Mouse (Mus musculus): ENCODE data around the gene Pla1a. TPM values are rescaled to one million over a fixed set of nuclear protein-coding genes. Genes with fewer than 3 reads are reported as not detected.
A peak's percentile ranks its signal among the peaks of the same experiment; 100 is the strongest.

The Pla1a gene
- total and polyA plus RNA-seq, 2 experiments from 2014 or later = 0.74 to 2.5 TPM

- Histone ChIP-seq H3K4me1 (ENCODE audit: insufficient read depth) (no peaks in the 10 kb centered on the region), H3K27ac (ENCODE audit: low read depth, low read length) (no peak overlapping the region), H3K9ac (no peak overlapping the region), H3K27me3 (ENCODE audit: insufficient read depth, low read length) (no peaks in the 10 kb centered on the region), H3K4me3 (ENCODE audit: low read depth, low read length) (no peak overlapping the region), H3K9me3 (ENCODE audit: low read length) (no peaks in the 10 kb centered on the region), H3K4me2 (ENCODE audit: low read depth) (no peak overlapping the region), H3K36me3 (ENCODE audit: insufficient read depth) (no peaks in the 10 kb centered on the region)
- DNase-seq (no peak), ATAC-seq (no peak)
- TF ChIP-seq CTCF (IDR thresholded peaks at IDR 0.05; ENCODE audit: low read depth) = no peak
- 82% methylated on average over 4 of the region's 4 CpGs for WGBS
Measured at GRCm38 (mm10) chr16:38372876-38373275, 60.1 kb downstream of the Pla1a start.

GRCm38 (mm10) chr16:38371705-38372296 lies 61.1 kb downstream of the Pla1a start:
- 87% methylated on average over 15 of the region's 15 CpGs for WGBS
- Histone ChIP-seq H3K4me3 (ENCODE audit: low read depth, low read length) (no peak overlapping the region), H3K27ac (ENCODE audit: low read depth, low read length) (no peak overlapping the region), H3K9me3 (ENCODE audit: low read length) (no peaks in the 10 kb centered on the region), H3K4me1 (ENCODE audit: insufficient read depth) (no peaks in the 10 kb centered on the region), H3K36me3 (ENCODE audit: insufficient read depth) (no peaks in the 10 kb centered on the region), H3K4me2 (ENCODE audit: low read depth) (no peak overlapping the region), H3K9ac (no peak overlapping the region), H3K27me3 (ENCODE audit: insufficient read depth, low read length) (no peaks in the 10 kb centered on the region)
- no peak for TF ChIP-seq CTCF (IDR thresholded peaks at IDR 0.05; ENCODE audit: low read depth)
- DNase-seq = no peak
- ATAC-seq = no peak

GRCm38 (mm10) chr16:38370633-38371374 lies 62.1 kb downstream of the Pla1a start:
- WGBS = 83% methylated on average over 8 of the region's 8 CpGs
- Histone ChIP-seq H3K27ac (ENCODE audit: low read depth, low read length) (no peak overlapping the region), H3K4me3 (ENCODE audit: low read depth, low read length) (no peak overlapping the region), H3K36me3 (ENCODE audit: insufficient read depth) (no peaks in the 10 kb centered on the region), H3K27me3 (ENCODE audit: insufficient read depth, low read length) (no peaks in the 10 kb centered on the region), H3K9me3 (ENCODE audit: low read length) (no peaks in the 10 kb centered on the region), H3K4me1 (ENCODE audit: insufficient read depth) (no peaks in the 10 kb centered on the region), H3K9ac (no peak overlapping the region), H3K4me2 (ENCODE audit: low read depth) (no peak overlapping the region)
- no peak for DNase-seq
- no peak for TF ChIP-seq CTCF (IDR thresholded peaks at IDR 0.05; ENCODE audit: low read depth)
- ATAC-seq = no peak

GRCm38 (mm10) chr16:38369992-38370484 lies 62.9 kb downstream of the Pla1a start:
- Histone ChIP-seq H3K9me3 (ENCODE audit: low read length) (no peaks in the 10 kb centered on the region), H3K4me2 (ENCODE audit: low read depth) (no peak overlapping the region), H3K27me3 (ENCODE audit: insufficient read depth, low read length) (no peaks in the 10 kb centered on the region), H3K36me3 (ENCODE audit: insufficient read depth) (no peaks in the 10 kb centered on the region), H3K27ac (ENCODE audit: low read depth, low read length) (no peak overlapping the region), H3K9ac (no peak overlapping the region), H3K4me1 (ENCODE audit: insufficient read depth) (no peaks in the 10 kb centered on the region), H3K4me3 (ENCODE audit: low read depth, low read length) (no peak overlapping the region)
- ATAC-seq (no peak), DNase-seq (no peak)
- TF ChIP-seq CTCF (IDR thresholded peaks at IDR 0.05; ENCODE audit: low read depth) = no peak
- WGBS = 81% methylated on average over 4 of the region's 4 CpGs

DNA sequence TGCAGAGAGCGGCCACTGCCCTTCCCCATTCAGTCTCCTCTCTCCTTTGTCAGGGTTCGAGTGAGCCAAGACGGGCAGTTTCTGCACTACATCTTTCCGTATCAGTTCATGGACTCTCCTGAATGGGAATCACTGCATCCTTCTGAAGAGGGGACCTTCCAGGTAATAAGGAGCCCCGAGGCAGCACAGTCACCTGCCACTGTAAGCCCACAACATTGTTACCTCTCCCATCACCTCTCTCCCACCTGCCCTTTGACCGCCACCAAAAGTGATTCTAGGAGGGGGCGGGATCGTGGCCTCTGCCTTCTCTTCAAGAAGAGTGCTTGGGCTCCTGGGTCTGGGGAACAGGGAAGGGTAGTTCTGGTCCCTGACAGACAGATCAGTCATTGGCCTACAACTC lies 63.5 kb downstream of the Pla1a start:
- 87% methylated on average over 8 of the region's 8 CpGs for WGBS

GRCm38 (mm10) chr16:38369000-38369399 lies 63.9 kb downstream of the Pla1a start:
- Histone ChIP-seq H3K27ac (ENCODE audit: low read depth, low read length) (no peak overlapping the region), H3K9ac (no peak overlapping the region), H3K27me3 (ENCODE audit: insufficient read depth, low read length) (no peaks in the 10 kb centered on the region), H3K4me3 (ENCODE audit: low read depth, low read length) (no peak overlapping the region), H3K4me1 (ENCODE audit: insufficient read depth) (no peaks in the 10 kb centered on the region), H3K4me2 (ENCODE audit: low read depth) (no peak overlapping the region), H3K9me3 (ENCODE audit: low read length) (no peaks in the 10 kb centered on the region), H3K36me3 (ENCODE audit: insufficient read depth) (no peaks in the 10 kb centered on the region)
- DNase-seq (no peak), ATAC-seq (no peak)
- TF ChIP-seq CTCF (IDR thresholded peaks at IDR 0.05; ENCODE audit: low read depth) = no peak
- WGBS = 78% methylated on average over 7 of the region's 7 CpGs

More for the DNA sequence above, 63.5 kb downstream of the Pla1a start:
- Histone ChIP-seq H3K9ac (no peak overlapping the region), H3K27me3 (ENCODE audit: insufficient read depth, low read length) (no peaks in the 10 kb centered on the region), H3K27ac (ENCODE audit: low read depth, low read length) (no peak overlapping the region), H3K4me1 (ENCODE audit: insufficient read depth) (no peaks in the 10 kb centered on the region), H3K9me3 (ENCODE audit: low read length) (no peaks in the 10 kb centered on the region), H3K4me3 (ENCODE audit: low read depth, low read length) (no peak overlapping the region), H3K4me2 (ENCODE audit: low read depth) (no peak overlapping the region), H3K36me3 (ENCODE audit: insufficient read depth) (no peaks in the 10 kb centered on the region)
- no peak for DNase-seq
- no peak for ATAC-seq
- no peak for TF ChIP-seq CTCF (IDR thresholded peaks at IDR 0.05; ENCODE audit: low read depth)

DNA sequence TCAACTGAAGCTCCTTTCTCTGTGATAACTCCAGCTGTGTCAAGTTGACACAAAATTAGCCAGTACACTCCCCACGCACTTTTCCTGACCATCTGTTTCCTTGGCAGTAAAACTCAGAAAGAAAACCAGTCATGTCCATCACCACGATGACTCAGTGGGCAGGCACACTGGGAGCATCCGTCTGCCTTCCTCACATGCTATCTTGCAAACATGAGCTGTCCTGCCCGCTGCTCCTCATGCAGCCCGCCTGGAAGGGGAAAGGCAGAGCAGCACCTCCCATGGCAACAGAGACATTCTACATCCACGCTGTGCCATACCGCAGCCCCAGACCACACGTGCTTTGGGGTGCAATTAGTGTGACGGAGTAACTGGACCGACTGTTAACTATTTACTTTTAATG lies 64.6 kb downstream of the Pla1a start:
- no peaks in the 10 kb centered on the region for H3K27me3 ChIP-seq (ENCODE audit: insufficient read depth, low read length)
- ATAC-seq (peak; percentile 29; the same call in 1 of the 2 replicates), DNase-seq (no peak)
- no peak for TF ChIP-seq CTCF (IDR thresholded peaks at IDR 0.05; ENCODE audit: low read depth)
- H3K4me2 ChIP-seq (ENCODE audit: low read depth) = no peak overlapping the region
- no peak overlapping the region for H3K27ac ChIP-seq (ENCODE audit: low read depth, low read length)
- no peaks in the 10 kb centered on the region for H3K36me3 ChIP-seq (ENCODE audit: insufficient read depth)
- H3K9me3 ChIP-seq (ENCODE audit: low read length) = no peaks in the 10 kb centered on the region
- no peaks in the 10 kb centered on the region for H3K4me1 ChIP-seq (ENCODE audit: insufficient read depth)
- no peak overlapping the region for H3K9ac ChIP-seq
- WGBS = 35% methylated on average over 10 of the region's 10 CpGs
- H3K4me3 ChIP-seq (ENCODE audit: low read depth, low read length) = no peak overlapping the region
